Mouse (Mus musculus) neural tube, embryonic 15.5 days (tissue): ENCODE measurements around the gene Zfp768. TPM values are rescaled to one million over a fixed set of nuclear protein-coding genes. Genes with fewer than 3 reads are reported as not detected.
A peak's percentile ranks its signal among the peaks of the same experiment; 100 is the strongest.
"Not testable (repeated sequence)": the region's sequence is repeated elsewhere in the genome, so short reads cannot be mapped to it uniquely, and the experiment has no call there.

ENCODE experiments used
- ATAC-seq: fragments of 200-750 bp; cut with Nextera tagmentation; 2 replicates; pipeline ENCODE4 v1.8.0; 2017; ENCODE audit warnings: mild to moderate bottlenecking, moderate TSS enrichment, moderate library complexity; ENCODE audit not compliant: low FRiP score
- H3K27ac ChIP-seq: fragments of 300-500 bp; sonication (generic); replicated peaks from 2 replicates; pipeline ENCODE4 v1.5.1; 2015; ENCODE audit warnings: mild to moderate bottlenecking, inconsistent platforms
- H3K27me3 ChIP-seq: fragments of 300-500 bp; sonication (generic); replicated peaks from 2 replicates; pipeline ENCODE4 v1.6.1; 2015; ENCODE audit warnings: inconsistent platforms
- H3K36me3 ChIP-seq: fragments of 300-500 bp; sonication (generic); 2 replicates; pipeline ENCODE4 v1.6.1; 2015; ENCODE audit warnings: inconsistent platforms
- H3K4me1 ChIP-seq: fragments of 300-500 bp; sonication (generic); 2 replicates; pipeline ENCODE4 v1.6.1; 2015; ENCODE audit warnings: inconsistent platforms
- H3K4me2 ChIP-seq: fragments of 300-500 bp; sonication (generic); 2 replicates; pipeline ENCODE4 v1.6.1; 2015; ENCODE audit warnings: inconsistent platforms, mild to moderate bottlenecking, moderate library complexity
- H3K4me3 ChIP-seq: fragments of 300-500 bp; sonication (generic); replicated peaks from 2 replicates; pipeline ENCODE4 v1.5.1; 2015; ENCODE audit warnings: mild to moderate bottlenecking, inconsistent platforms
- H3K9ac ChIP-seq: fragments of 300-500 bp; sonication (generic); replicated peaks from 2 replicates; pipeline ENCODE4 v1.6.1; 2015; ENCODE audit warnings: mild to moderate bottlenecking, inconsistent platforms
- H3K9me3 ChIP-seq: fragments of 300-500 bp; sonication (generic); replicated peaks from 2 replicates; pipeline ENCODE4 v1.6.1; 2016; ENCODE audit warnings: inconsistent platforms
- WGBS: fragments of 180-500 bp; shearing (Covaris S2); methylation state at CpG from one replicate; pipeline ENCODE4 v1.1.7; 2015; ENCODE audit warnings: mixed read lengths; 5-methylcytosine and 5-hydroxymethylcytosine counted together
- polyA plus RNA-seq: library from polyadenylated mRNA; unstranded; fragments of >200 nt; fragmentation: Nextera tagmentation; extraction: Ambion mirVana; gene quantifications from 2 replicates; pipeline ENCODE4 v1.2.1, GENCODE M21; 2015

Zfp768 gene
- polyA plus RNA-seq, result 17.4 and 17.8 TPM in 2 replicates

GRCm38 (mm10) chr7:127345512-127346325 is at the start of gene Zfp768:
Gene Zfp768 (minus strand): TSS chr7:127345589.
- Histone ChIP-seq H3K4me3 (peak within 1 kb of the TSS; percentile 71), H3K9ac (peak within 1 kb of the TSS; percentile 83), H3K27ac (peak within 1 kb of the TSS; percentile 95), H3K9me3 (no peaks in the 10 kb centered on the region), H3K4me1 (peaks cover 29% of the 10 kb centered on the region), H3K36me3 (peaks cover 26% of the 10 kb centered on the region), H3K4me2 (peak within 1 kb of the TSS; percentile 81), H3K27me3 (no peaks in the 10 kb centered on the region)
- peak; percentile 94 for ATAC-seq
- WGBS, result under 1% methylated on average over 68 of the region's 76 CpGs

GRCm38 (mm10) chr7:127393944-127394333 is 48.5 kb upstream of the Zfp768 start:
- H3K9me3 ChIP-seq, result no peaks in the 10 kb centered on the region
- 20% methylated on average over 7 of the region's 7 CpGs for WGBS
- H3K27me3 ChIP-seq, result peaks cover 4% of the 10 kb centered on the region; the same call in 1 of the 2 replicates
- H3K4me1 ChIP-seq, result peaks cover 18% of the 10 kb centered on the region
- H3K27ac ChIP-seq, result peak overlapping the region; percentile 81
- ATAC-seq, result no peak
- H3K36me3 ChIP-seq, result no peaks in the 10 kb centered on the region; the same call in 1 of the 2 replicates
- peak overlapping the region; percentile 68 for H3K4me3 ChIP-seq
- peak overlapping the region; percentile 76 for H3K4me2 ChIP-seq
- peak overlapping the region; percentile 56 for H3K9ac ChIP-seq

- Histone ChIP-seq H3K9ac (peak within 1 kb of the TSS; percentile 90), H3K4me3 (peak within 1 kb of the TSS; percentile 68), H3K9me3 (no peaks in the 10 kb centered on the region), H3K27me3 (peaks cover 4% of the 10 kb centered on the region; the same call in 1 of the 2 replicates), H3K4me2 (peak within 1 kb of the TSS; percentile 76), H3K27ac (peak within 1 kb of the TSS; percentile 92), H3K36me3 (no peaks in the 10 kb centered on the region; the same call in 1 of the 2 replicates), H3K4me1 (peaks cover 18% of the 10 kb centered on the region)
- ATAC-seq, result peak; percentile 94
- WGBS, result 1% methylated on average over 45 of the region's 45 CpGs
These were observed 48.0 kb upstream of the Zfp768 start, which contains the start of gene E430018J23Rik for GRCm38 (mm10) chr7:127393157-127393943. Gene E430018J23Rik (minus strand): TSS chr7:127393629.

GRCm38 (mm10) chr7:127392251-127392824 is 46.9 kb upstream of the Zfp768 start:
- no peaks in the 10 kb centered on the region for H3K9me3 ChIP-seq
- no peaks in the 10 kb centered on the region; the same call in 1 of the 2 replicates for H3K36me3 ChIP-seq
- peak overlapping the region; percentile 90 for H3K9ac ChIP-seq
- no peak overlapping the region for H3K27ac ChIP-seq
- H3K4me1 ChIP-seq, result peaks cover 18% of the 10 kb centered on the region
- WGBS, result 84% methylated on average over 8 of the region's 8 CpGs
- no peak for ATAC-seq
- peak overlapping the region; percentile 76 for H3K4me2 ChIP-seq
- H3K27me3 ChIP-seq, result peaks cover 2% of the 10 kb centered on the region; the same call in 1 of the 2 replicates
- peak overlapping the region; percentile 68 for H3K4me3 ChIP-seq

DNA sequence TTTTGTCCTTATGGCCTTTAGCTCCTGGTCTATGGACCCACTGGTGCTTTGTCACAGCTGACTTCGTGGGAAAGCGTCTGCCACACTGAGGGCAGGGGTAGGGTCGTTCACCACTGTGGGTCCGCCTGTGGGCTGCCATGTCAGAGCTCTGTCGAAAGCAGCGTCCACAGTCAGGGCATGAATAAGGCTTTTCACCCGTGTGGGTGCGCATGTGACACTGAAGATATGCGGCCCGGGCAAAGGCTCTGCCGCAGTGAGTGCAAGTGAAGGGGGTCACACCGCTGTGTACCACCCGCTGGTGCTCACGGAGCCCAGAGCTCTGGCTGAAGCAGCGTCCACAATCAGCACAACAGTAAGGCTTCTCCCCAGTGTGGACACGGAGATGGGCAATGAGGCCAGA is 46.1 kb upstream of the Zfp768 start:
- H3K9ac ChIP-seq, result no peak overlapping the region
- no peak for ATAC-seq
- no peak overlapping the region for H3K4me3 ChIP-seq
- no peak overlapping the region for H3K27ac ChIP-seq
- no peaks in the 10 kb centered on the region for H3K9me3 ChIP-seq
- no peaks in the 10 kb centered on the region for H3K27me3 ChIP-seq
- no peaks in the 10 kb centered on the region; the same call in 1 of the 2 replicates for H3K36me3 ChIP-seq
- peaks cover 18% of the 10 kb centered on the region for H3K4me1 ChIP-seq
- WGBS, result 95% methylated on average over 16 of the region's 16 CpGs
- H3K4me2 ChIP-seq, result 0 out of 2 replicates have a peak overlapping the region, but pooled peaks have one; percentile 76

GRCm38 (mm10) chr7:127390306-127390705 is 44.9 kb upstream of the Zfp768 start:
- Histone ChIP-seq H3K9ac (no peak overlapping the region), H3K36me3 (no peaks in the 10 kb centered on the region; the same call in 1 of the 2 replicates), H3K4me2 (no peak overlapping the region), H3K27me3 (no peaks in the 10 kb centered on the region), H3K9me3 (no peaks in the 10 kb centered on the region), H3K4me3 (no peak overlapping the region), H3K4me1 (peaks cover 26% of the 10 kb centered on the region), H3K27ac (no peak overlapping the region)
- no peak for ATAC-seq
- 81% methylated on average over 7 of the region's 7 CpGs for WGBS

- H3K4me1 ChIP-seq, result peaks cover 19% of the 10 kb centered on the region
- H3K4me2 ChIP-seq, H3K9ac ChIP-seq, H3K36me3 ChIP-seq, H3K27me3 ChIP-seq, H3K27ac ChIP-seq, H3K9me3 ChIP-seq, ATAC-seq, H3K4me3 ChIP-seq: not testable (repeated sequence)
These were observed 42.8 kb upstream of the Zfp768 start for GRCm38 (mm10) chr7:127388201-127388600.

- 12% methylated on average over 38 of the region's 38 CpGs for WGBS
These were observed 41.4 kb upstream of the Zfp768 start, which contains the start of gene 9130019O22Rik for GRCm38 (mm10) chr7:127386641-127387392. Gene 9130019O22Rik (minus strand): TSS chr7:127387166.

DNA sequence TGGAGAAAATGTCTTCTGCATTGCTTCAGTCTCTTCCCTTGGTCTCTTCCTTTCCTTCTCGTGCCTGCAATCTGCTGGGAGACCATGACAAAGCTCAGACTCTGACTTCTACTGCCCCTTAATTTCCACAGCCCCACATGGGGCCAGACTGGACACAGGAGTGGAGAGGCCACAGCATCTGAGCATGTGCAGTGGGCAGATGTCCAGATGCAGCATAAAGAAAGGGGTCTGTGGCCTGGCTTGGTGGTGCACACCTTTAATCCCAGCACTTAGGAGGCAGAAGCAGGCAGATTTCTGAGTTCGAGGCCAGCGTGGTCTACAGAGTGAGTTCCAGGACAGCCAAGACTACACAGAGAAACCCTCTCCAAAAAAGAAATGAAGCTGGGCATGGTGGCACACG is 40.2 kb upstream of the Zfp768 start:
- H3K4me1 ChIP-seq, H3K27ac ChIP-seq, H3K4me2 ChIP-seq, H3K36me3 ChIP-seq, H3K9ac ChIP-seq, ATAC-seq, H3K4me3 ChIP-seq, H3K27me3 ChIP-seq, H3K9me3 ChIP-seq: not testable (repeated sequence)
- WGBS, result 97% methylated on average over 4 of the region's 4 CpGs

More at GRCm38 (mm10) chr7:127386641-127387392, 41.4 kb upstream of the Zfp768 start, which contains the start of gene 9130019O22Rik:
- H3K27me3 ChIP-seq, result no peaks in the 10 kb centered on the region
- peaks cover 8% of the 10 kb centered on the region for H3K4me1 ChIP-seq
- H3K9me3 ChIP-seq, result no peaks in the 10 kb centered on the region
- peak within 1 kb of the TSS; percentile 60 for H3K4me3 ChIP-seq
- peak within 1 kb of the TSS; percentile 60 for H3K9ac ChIP-seq
- peak; percentile 89 for ATAC-seq
- H3K36me3 ChIP-seq, result peaks cover 9% of the 10 kb centered on the region
- H3K27ac ChIP-seq, result peak within 1 kb of the TSS; percentile 58; the same call in 1 of the 2 replicates
- H3K4me2 ChIP-seq, result peak within 1 kb of the TSS; percentile 72

DNA sequence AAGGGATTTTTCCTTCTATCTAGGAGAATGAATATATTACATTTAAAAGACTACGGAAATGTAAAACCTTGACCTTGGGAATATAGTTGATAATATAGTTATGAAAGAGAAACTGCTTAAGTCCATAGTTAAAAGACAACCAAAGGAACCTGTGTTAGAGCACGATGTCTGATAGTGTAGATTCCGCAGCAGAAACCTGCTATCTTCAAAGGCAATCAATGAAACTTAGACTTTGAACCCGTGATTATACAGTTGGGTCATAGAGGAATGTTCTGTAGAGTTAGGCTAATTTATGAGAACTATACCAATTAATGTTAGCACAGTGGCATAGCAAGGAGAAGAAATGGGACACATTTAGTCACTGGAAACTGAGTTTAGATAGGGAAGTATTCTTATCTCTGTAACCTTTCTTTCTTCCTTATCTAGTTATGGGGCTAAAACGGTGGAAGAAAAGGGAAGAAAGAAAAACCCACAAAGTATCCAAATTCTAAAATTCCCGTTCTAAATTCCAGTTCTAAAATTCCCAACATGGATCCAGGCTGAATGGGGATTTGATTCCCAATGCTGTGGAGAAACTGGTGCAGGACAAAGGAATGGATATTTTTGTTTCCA is 33.0 kb upstream of the Zfp768 start:
- ATAC-seq, result no peak
- Histone ChIP-seq H3K36me3 (peaks cover 9% of the 10 kb centered on the region), H3K27ac (no peak overlapping the region), H3K9ac (no peak overlapping the region), H3K4me2 (no peak overlapping the region), H3K4me3 (no peak overlapping the region), H3K4me1 (peaks cover 7% of the 10 kb centered on the region; the same call in 1 of the 2 replicates), H3K9me3 (no peaks in the 10 kb centered on the region), H3K27me3 (no peaks in the 10 kb centered on the region)
- 84% methylated on average over 6 of the region's 6 CpGs for WGBS
